Mouse (Mus musculus): ENCODE data around the gene Naa40. TPM values are rescaled to one million over a fixed set of nuclear protein-coding genes. Genes with fewer than 3 reads are reported as not detected.
A peak's percentile ranks its signal among the peaks of the same experiment; 100 is the strongest.

Naa40 gene
- polyA plus RNA-seq, 1 experiment from 2014 or later = 89.8 TPM

- no peak overlapping the region for H3K27ac ChIP-seq
- no peaks in the 10 kb centered on the region for H3K36me3 ChIP-seq
- H3K4me3 ChIP-seq = no peak overlapping the region
- 86% methylated on average over 1 of the region's 1 CpGs for WGBS
- DNase-seq (ENCODE audit: low spot score) = no peak
- no peaks in the 10 kb centered on the region for H3K27me3 ChIP-seq (ENCODE audit: insufficient read depth, poor library complexity, severe bottlenecking)
- H3K9me3 ChIP-seq = peaks cover 5% of the 10 kb centered on the region; the same call in 1 of the 2 replicates
- H3K4me1 ChIP-seq (replicated peaks) = peaks cover 30% of the 10 kb centered on the region
Observed at GRCm38 (mm10) chr19:7261476-7261875, 20.5 kb upstream of the Naa40 start.

GRCm38 (mm10) chr19:7257881-7258280 lies 16.9 kb upstream of the Naa40 start:
- DNase-seq (ENCODE audit: low spot score) = no peak
- H3K27ac ChIP-seq = no peak overlapping the region
- no peaks in the 10 kb centered on the region for H3K36me3 ChIP-seq
- WGBS = 93% methylated on average over 5 of the region's 5 CpGs
- no peak overlapping the region for H3K4me3 ChIP-seq
- H3K27me3 ChIP-seq (ENCODE audit: insufficient read depth, poor library complexity, severe bottlenecking) = no peaks in the 10 kb centered on the region
- no peaks in the 10 kb centered on the region; the same call in 1 of the 2 replicates for H3K4me1 ChIP-seq (replicated peaks)
- peaks cover 5% of the 10 kb centered on the region; the same call in 1 of the 2 replicates for H3K9me3 ChIP-seq

- Histone ChIP-seq H3K36me3 (no peaks in the 10 kb centered on the region), H3K27me3 (ENCODE audit: insufficient read depth, poor library complexity, severe bottlenecking) (peaks cover 17% of the 10 kb centered on the region; the same call in 1 of the 2 replicates), H3K9me3 (no peaks in the 10 kb centered on the region), H3K4me3 (no peak overlapping the region), H3K4me1 (replicated peaks) (peaks cover 9% of the 10 kb centered on the region), H3K27ac (no peak overlapping the region)
- DNase-seq (ENCODE audit: low spot score) = no peak
- 89% methylated on average over 3 of the region's 3 CpGs for WGBS
Observed at GRCm38 (mm10) chr19:7246021-7246420, 5.0 kb upstream of the Naa40 start.

GRCm38 (mm10) chr19:7240291-7240690 lies 692 bp downstream of the Naa40 start:
- DNase-seq (ENCODE audit: low spot score) = no peak
- 5% methylated on average over 13 of the region's 13 CpGs for WGBS
- H3K9me3 ChIP-seq = no peaks in the 10 kb centered on the region

GRCm38 (mm10) chr19:7239574-7239973 lies 1.4 kb downstream of the Naa40 start:
- no peak for DNase-seq (ENCODE audit: low spot score)
- Histone ChIP-seq H3K4me1 (replicated peaks) (peaks cover 28% of the 10 kb centered on the region), H3K27me3 (ENCODE audit: insufficient read depth, poor library complexity, severe bottlenecking) (peaks cover 17% of the 10 kb centered on the region; the same call in 1 of the 2 replicates), H3K9me3 (no peaks in the 10 kb centered on the region), H3K36me3 (peaks cover 37% of the 10 kb centered on the region), H3K4me3 (peak overlapping the region; percentile 86), H3K27ac (0 out of 2 replicates have a peak overlapping the region, but pooled peaks have one; percentile 95)
- WGBS = 90% methylated on average over 3 of the region's 3 CpGs

More at GRCm38 (mm10) chr19:7240291-7240690, 692 bp downstream of the Naa40 start:
- H3K27me3 ChIP-seq (ENCODE audit: insufficient read depth, poor library complexity, severe bottlenecking) = peaks cover 17% of the 10 kb centered on the region; the same call in 1 of the 2 replicates
- peak overlapping the region; percentile 95 for H3K27ac ChIP-seq
- H3K36me3 ChIP-seq = peaks cover 32% of the 10 kb centered on the region
- H3K4me3 ChIP-seq = peak overlapping the region; percentile 86
- H3K4me1 ChIP-seq (replicated peaks) = peaks cover 28% of the 10 kb centered on the region

- no peak overlapping the region for H3K4me3 ChIP-seq
- no peak for DNase-seq (ENCODE audit: low spot score)
- no peak overlapping the region for H3K27ac ChIP-seq
- H3K27me3 ChIP-seq (ENCODE audit: insufficient read depth, poor library complexity, severe bottlenecking) = 0 out of 2 replicates have a peak, but pooled peaks cover under 1% of the 10 kb centered on the region
- WGBS = 89% methylated on average over 4 of the region's 4 CpGs
- peaks cover 26% of the 10 kb centered on the region for H3K4me1 ChIP-seq (replicated peaks)
- peaks cover 65% of the 10 kb centered on the region for H3K36me3 ChIP-seq
- H3K9me3 ChIP-seq = no peaks in the 10 kb centered on the region
Observed at GRCm38 (mm10) chr19:7236742-7237141, 4.2 kb downstream of the Naa40 start.

- no peak overlapping the region for H3K27ac ChIP-seq
- H3K36me3 ChIP-seq = peaks cover 72% of the 10 kb centered on the region
- no peak for DNase-seq (ENCODE audit: low spot score)
- H3K4me3 ChIP-seq = no peak overlapping the region
- H3K4me1 ChIP-seq (replicated peaks) = peaks cover 19% of the 10 kb centered on the region
- H3K27me3 ChIP-seq (ENCODE audit: insufficient read depth, poor library complexity, severe bottlenecking) = no peaks in the 10 kb centered on the region
- H3K9me3 ChIP-seq = no peaks in the 10 kb centered on the region
- WGBS = 94% methylated on average over 2 of the region's 2 CpGs
Observed at GRCm38 (mm10) chr19:7236011-7236410, 5.0 kb downstream of the Naa40 start.

GRCm38 (mm10) chr19:7235461-7235860 lies 5.5 kb downstream of the Naa40 start:
- DNase-seq (ENCODE audit: low spot score) = no peak
- H3K36me3 ChIP-seq = peaks cover 78% of the 10 kb centered on the region
- 94% methylated on average over 9 of the region's 9 CpGs for WGBS

GRCm38 (mm10) chr19:7234537-7235221 lies 6.3 kb downstream of the Naa40 start:
- Histone ChIP-seq H3K36me3 (peaks cover 86% of the 10 kb centered on the region), H3K27ac (no peak overlapping the region), H3K4me1 (replicated peaks) (peaks cover 10% of the 10 kb centered on the region), H3K27me3 (ENCODE audit: insufficient read depth, poor library complexity, severe bottlenecking) (no peaks in the 10 kb centered on the region), H3K4me3 (no peak overlapping the region), H3K9me3 (no peaks in the 10 kb centered on the region)
- WGBS = 63% methylated on average over 8 of the region's 8 CpGs
- peak; percentile 72 for DNase-seq (ENCODE audit: low spot score)

More at GRCm38 (mm10) chr19:7235461-7235860, 5.5 kb downstream of the Naa40 start:
- no peaks in the 10 kb centered on the region for H3K9me3 ChIP-seq
- H3K27ac ChIP-seq = no peak overlapping the region
- peaks cover 17% of the 10 kb centered on the region for H3K4me1 ChIP-seq (replicated peaks)
- no peaks in the 10 kb centered on the region for H3K27me3 ChIP-seq (ENCODE audit: insufficient read depth, poor library complexity, severe bottlenecking)
- H3K4me3 ChIP-seq = no peak overlapping the region

- H3K36me3 ChIP-seq = peaks cover 66% of the 10 kb centered on the region
Observed at GRCm38 (mm10) chr19:7226511-7226914, 14.5 kb downstream of the Naa40 start.

GRCm38 (mm10) chr19:7225096-7225690 lies 15.8 kb downstream of the Naa40 start:
- 84% methylated on average over 9 of the region's 9 CpGs for WGBS
- Histone ChIP-seq H3K9me3 (peaks cover 12% of the 10 kb centered on the region), H3K27ac (no peak overlapping the region), H3K4me1 (replicated peaks) (no peaks in the 10 kb centered on the region), H3K4me3 (no peak overlapping the region), H3K27me3 (ENCODE audit: insufficient read depth, poor library complexity, severe bottlenecking) (no peaks in the 10 kb centered on the region), H3K36me3 (peaks cover 53% of the 10 kb centered on the region)
- DNase-seq (ENCODE audit: low spot score) = no peak

More at GRCm38 (mm10) chr19:7226511-7226914, 14.5 kb downstream of the Naa40 start:
- Histone ChIP-seq H3K27ac (no peak overlapping the region), H3K9me3 (peaks cover 10% of the 10 kb centered on the region), H3K27me3 (ENCODE audit: insufficient read depth, poor library complexity, severe bottlenecking) (no peaks in the 10 kb centered on the region), H3K4me3 (no peak overlapping the region), H3K4me1 (replicated peaks) (no peaks in the 10 kb centered on the region)
- DNase-seq (ENCODE audit: low spot score) = no peak
- WGBS = 81% methylated on average over 6 of the region's 6 CpGs

GRCm38 (mm10) chr19:7224253-7224652 lies 16.7 kb downstream of the Naa40 start:
- H3K4me3 ChIP-seq = no peak overlapping the region
- H3K27ac ChIP-seq = no peak overlapping the region
- no peak for DNase-seq (ENCODE audit: low spot score)
- H3K9me3 ChIP-seq = peaks cover 12% of the 10 kb centered on the region
- no peaks in the 10 kb centered on the region for H3K4me1 ChIP-seq (replicated peaks)
- H3K36me3 ChIP-seq = peaks cover 43% of the 10 kb centered on the region
- WGBS = 92% methylated on average over 3 of the region's 3 CpGs
- H3K27me3 ChIP-seq (ENCODE audit: insufficient read depth, poor library complexity, severe bottlenecking) = no peaks in the 10 kb centered on the region

GRCm38 (mm10) chr19:7223488-7223887 lies 17.5 kb downstream of the Naa40 start:
- peaks cover 12% of the 10 kb centered on the region for H3K9me3 ChIP-seq
- DNase-seq (ENCODE audit: low spot score) = no peak
- H3K36me3 ChIP-seq = peaks cover 35% of the 10 kb centered on the region
- H3K27ac ChIP-seq = no peak overlapping the region
- H3K4me1 ChIP-seq (replicated peaks) = peaks cover 3% of the 10 kb centered on the region
- H3K4me3 ChIP-seq = no peak overlapping the region
- H3K27me3 ChIP-seq (ENCODE audit: insufficient read depth, poor library complexity, severe bottlenecking) = no peaks in the 10 kb centered on the region
